Mouse (Mus musculus): ENCODE results near the gene Gm43720.

DNA sequence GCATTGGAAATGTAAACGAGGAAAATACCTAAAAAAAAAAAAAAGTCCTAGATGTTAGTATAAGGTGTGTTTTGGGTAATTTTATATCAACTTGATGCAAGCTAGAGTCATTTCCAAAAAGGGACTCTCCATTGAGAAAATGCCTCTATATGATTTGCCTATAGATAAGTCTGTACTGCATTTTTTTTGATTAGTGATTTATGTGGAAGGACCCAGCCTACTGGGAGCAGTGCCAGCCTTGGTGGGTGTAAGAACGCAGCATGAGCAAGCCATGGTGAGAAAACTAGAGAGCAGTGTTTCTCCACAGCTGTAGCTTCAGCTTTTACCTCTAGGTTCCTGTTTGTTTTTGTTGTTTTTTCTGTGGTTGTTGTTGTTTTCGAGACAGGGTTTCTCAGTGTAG lies 56.5 kb downstream of the Gm43720 start:
- TF ChIP-seq POLR2A (IDR thresholded peaks at IDR 0.05; ENCODE audit: insufficient read depth, low read depth, low read length) (no peak), EP300 (IDR thresholded peaks at IDR 0.05; ENCODE audit: insufficient read depth, low read depth, low read length) (no peak)
